In genomic region chr11:62820059-62820541, GRCm38 (mm10) we compare ENCODE assay signal across 8 mouse cellular contexts. TPM values are rescaled to one million over a fixed set of nuclear protein-coding genes. Genes with fewer than 3 reads are reported as not detected.
DNase-seq lines count a peak whose midpoint lies in the region; ATAC-seq lines count a peak whose summit lies in the region.

Gene Trim16 (plus strand): TSS chr11:62820231.

- ATAC-seq in lung, embryonic 16.5 days (ENCODE audit: low read depth): peak; percentile 91

- 1% methylated on average over 15 of the region's 15 CpGs for WGBS in lung, embryonic 16.5 days

- DNase-seq in MN1 (ENCODE audit: low spot score): peak; percentile 89
- DNase-seq in cerebellum, adult 9-10 months: peak; percentile 27
- DNase-seq in forelimb bud, embryonic 11.5 days (ENCODE audit: low read depth, low spot score): peak; percentile 42
- DNase-seq in heart, postnatal 4 days: peak; percentile 86
- peak; percentile 22 for DNase-seq in layer of hippocampus, adult 9-11 months
- DNase-seq in ovary, adult 18-20 months (ENCODE audit: low spot score): peak; percentile 60
- DNase-seq in thymus, postnatal 0 days (ENCODE audit: low spot score): peak; percentile 51

- H3K9me3 ChIP-seq in lung, embryonic 16.5 days (ENCODE audit: control insufficient read depth, low read length): no peaks in the 10 kb centered on the region

- H3K4me1 ChIP-seq in lung, embryonic 16.5 days (replicated peaks; ENCODE audit: control insufficient read depth, insufficient read depth, low read length): peaks cover 9% of the 10 kb centered on the region

- peak within 1 kb of the TSS; percentile 55 for H3K4me3 ChIP-seq in lung, embryonic 16.5 days (ENCODE audit: low read length)

- no peaks in the 10 kb centered on the region for H3K27me3 ChIP-seq in lung, embryonic 16.5 days (ENCODE audit: control insufficient read depth, insufficient read depth, low read depth, low read length)

- H3K4me2 ChIP-seq in lung, embryonic 16.5 days (ENCODE audit: low read depth, low read length): peak within 1 kb of the TSS; percentile 63

- H3K27ac ChIP-seq in lung, embryonic 16.5 days (ENCODE audit: low read length): peak within 1 kb of the TSS; percentile 85

- peak within 1 kb of the TSS; percentile 68 for H3K9ac ChIP-seq in lung, embryonic 16.5 days (ENCODE audit: low read length)

- H3K36me3 ChIP-seq in lung, embryonic 16.5 days (ENCODE audit: control insufficient read depth, insufficient read depth, low read length): no peaks in the 10 kb centered on the region

RNA-seq across cellular contexts. Expression of gene Trim16, which starts in this region (rescaled TPM):
- total RNA-seq in heart, postnatal 4 days (2021): 10 to 100 TPM in 1 of 2 experiments, 1 to 10 TPM in 1; 7.6 to 10.0 TPM
- polyA plus RNA-seq in lung, embryonic 16.5 days (2015; fragmentation: Nextera tagmentation; extraction: Ambion mirVana): 23.2 and 25.0 TPM in 2 replicates
- polyA plus RNA-seq in thymus, postnatal 0 days (2015; fragmentation: Nextera tagmentation; extraction: Ambion mirVana): 4.0 and 4.4 TPM in 2 replicates

Comparison
In these comparisons a context has a peak if more than half of its experiments do, and no peak if none do; other contexts are left out.
1. Peak in every context shown above with its lines: DNase-seq, ATAC-seq, H3K4me3 ChIP-seq and H3K27ac ChIP-seq.
2. DNase-seq: peak in every context shown above with its lines; median percentile 89 in MN1; 86 in heart, postnatal 4 days; 60 in ovary, adult 18-20 months; 51 in thymus, postnatal 0 days; 42 in forelimb bud, embryonic 11.5 days; 27 in cerebellum, adult 9-10 months; 22 in layer of hippocampus, adult 9-11 months.